Comparison of ENCODE assay signal across 8 mouse cellular contexts in the genomic region with DNA sequence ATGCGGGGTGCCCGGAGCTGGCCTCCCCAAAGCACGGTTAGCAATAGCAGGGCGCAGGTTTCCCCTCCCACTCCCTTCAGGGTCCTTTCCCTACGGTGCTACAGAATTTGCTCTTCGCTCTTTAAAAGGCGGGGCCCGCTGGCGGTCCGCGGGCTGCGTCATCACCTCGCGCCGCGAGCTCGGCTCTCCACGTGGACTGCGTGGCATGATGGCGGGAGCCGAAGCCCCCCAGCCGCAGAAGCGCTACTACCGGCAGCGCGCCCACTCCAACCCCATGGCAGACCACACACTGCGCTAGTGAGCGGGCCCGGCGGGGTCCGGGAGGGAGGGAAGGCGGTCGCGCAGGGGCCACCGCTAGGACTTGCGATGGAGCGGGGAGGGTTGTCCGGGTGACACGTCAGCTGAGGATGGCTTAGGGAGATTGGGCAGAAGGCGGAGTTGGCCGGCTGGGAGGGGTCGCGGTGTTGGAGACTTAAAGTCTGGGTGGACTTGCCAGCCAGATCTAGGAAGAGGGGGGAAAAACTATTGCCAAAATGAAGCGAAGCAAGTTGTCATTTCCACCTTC. TPM values are rescaled to one million over a fixed set of nuclear protein-coding genes. Genes with fewer than 3 reads are reported as not detected.
DNase-seq lines count a peak whose midpoint lies in the region; ATAC-seq lines count a peak whose summit lies in the region.

No protein-coding gene starts in this region.

- 0 out of 2 replicates have a peak overlapping the region, but pooled peaks have one; percentile 66 for H3K27ac ChIP-seq in intestine, embryonic 16.5 days (ENCODE audit: low read length)
- H3K27ac ChIP-seq in midbrain, embryonic 10.5 days (replicated peaks) = peak overlapping the region; percentile 89

- 0 out of 2 replicates have a peak, but pooled peaks cover 3% of the 10 kb centered on the region for H3K36me3 ChIP-seq in intestine, embryonic 16.5 days (ENCODE audit: control insufficient read depth, insufficient read depth, low read length)
- H3K36me3 ChIP-seq in midbrain, embryonic 10.5 days = peaks cover 29% of the 10 kb centered on the region

- H3K4me1 ChIP-seq in intestine, embryonic 16.5 days (ENCODE audit: control insufficient read depth, insufficient read depth, low read length) = peaks cover 7% of the 10 kb centered on the region; the same call in 1 of the 2 replicates
- H3K4me1 ChIP-seq in midbrain, embryonic 10.5 days = peaks cover 32% of the 10 kb centered on the region

- H3K9ac ChIP-seq in intestine, embryonic 16.5 days (ENCODE audit: low read depth, low read length) = peak overlapping the region; percentile 80

- H3K4me2 ChIP-seq in intestine, embryonic 16.5 days (ENCODE audit: low read depth, low read length) = peak overlapping the region; percentile 97

- H3K4me3 ChIP-seq in intestine, embryonic 16.5 days (ENCODE audit: low read length) = peak overlapping the region; percentile 96
- peak overlapping the region; percentile 77 for H3K4me3 ChIP-seq in midbrain, embryonic 10.5 days

- under 1% methylated on average over 44 of the region's 44 CpGs for WGBS in intestine, embryonic 16.5 days
- under 1% methylated on average over 44 of the region's 44 CpGs for WGBS in midbrain, embryonic 10.5 days

- peak; percentile 91 for ATAC-seq in intestine, embryonic 16.5 days

- H3K9me3 ChIP-seq in intestine, embryonic 16.5 days (ENCODE audit: control insufficient read depth, low read length) = no peaks in the 10 kb centered on the region
- H3K9me3 ChIP-seq in midbrain, embryonic 10.5 days (replicated peaks) = no peaks in the 10 kb centered on the region

- intact Hi-C loops in left cerebral cortex, postnatal 36 days (cut with DNase I) = no loop called here

- DNase-seq in adrenal gland, adult 2 months = peak; percentile 92
- DNase-seq in embryo, embryonic 9.5 days (ENCODE audit: extremely low spot score) = peak; percentile 96
- DNase-seq in gastrocnemius, postnatal 4 days (ENCODE audit: low spot score in 2 of 2) = peak; percentile 81 to 93
- DNase-seq in left cerebral cortex, postnatal 36 days (ENCODE audit: low spot score in 2 of 2) = peak; percentile 93
- peak; percentile 93 for DNase-seq in midbrain, embryonic 10.5 days (ENCODE audit: low spot score)
- peak; percentile 84 to 87 for DNase-seq in right cerebral cortex, postnatal 36 days (ENCODE audit: low spot score in 2 of 2)
- peak; percentile 95 for DNase-seq in yolk sac, embryonic 10.5 days (ENCODE audit: low spot score)

- H3K27me3 ChIP-seq in intestine, embryonic 16.5 days (replicated peaks; ENCODE audit: control insufficient read depth, insufficient read depth, low read length) = no peaks in the 10 kb centered on the region
- peaks cover 20% of the 10 kb centered on the region for H3K27me3 ChIP-seq in midbrain, embryonic 10.5 days (ENCODE audit: low read depth, poor library complexity, severe bottlenecking)

RNA-seq across cellular contexts. Expression of gene Eef1akmt3, which starts 0.5 kb away (rescaled TPM):
- under 1 TPM; 0.14 to 0.69 TPM for total RNA-seq in adrenal gland, adult 2 months (2021)
- 0.18 and 0.23 TPM in 2 replicates for polyA plus RNA-seq in adrenal gland, adult 2 months (2012; rRNA removed)
- total RNA-seq in gastrocnemius, postnatal 4 days (2021) = 1 to 10 TPM in 1 of 2 experiments, under 1 TPM in 1; 0.78 to 1.1 TPM
- polyA plus RNA-seq in intestine, embryonic 16.5 days (2015; fragmentation: Nextera tagmentation; extraction: Ambion mirVana) = 0.49 and 0.61 TPM in 2 replicates
- total RNA-seq in left cerebral cortex, postnatal 36 days (2021) = not detected
- 0.19 and 0.26 TPM in 2 replicates for polyA plus RNA-seq in midbrain, embryonic 10.5 days (2016; fragmentation: Nextera tagmentation; extraction: Ambion mirVana)

RNA-seq across cellular contexts. Expression of gene Mettl1, which starts 0.6 kb away (rescaled TPM):
- 10 to 100 TPM; 17.7 to 23.0 TPM for total RNA-seq in adrenal gland, adult 2 months (2021)
- polyA plus RNA-seq in adrenal gland, adult 2 months (2012; rRNA removed) = 18.2 and 23.7 TPM in 2 replicates
- total RNA-seq in gastrocnemius, postnatal 4 days (2021) = 10 to 100 TPM; 18.3 to 18.8 TPM
- 42.4 and 48.3 TPM in 2 replicates for polyA plus RNA-seq in intestine, embryonic 16.5 days (2015; fragmentation: Nextera tagmentation; extraction: Ambion mirVana)
- total RNA-seq in left cerebral cortex, postnatal 36 days (2021) = 10 to 100 TPM in 1 of 2 experiments, 1 to 10 TPM in 1; 9.2 to 10.6 TPM
- polyA plus RNA-seq in midbrain, embryonic 10.5 days (2016; fragmentation: Nextera tagmentation; extraction: Ambion mirVana) = 54.3 and 56.7 TPM in 2 replicates

RNA-seq across cellular contexts. Expression of gene Cyp27b1, which starts 6.2 kb away (rescaled TPM):
- total RNA-seq in adrenal gland, adult 2 months (2021) = under 1 TPM; 0.28 to 0.61 TPM
- polyA plus RNA-seq in adrenal gland, adult 2 months (2012; rRNA removed) = 0.28 and 0.35 TPM in 2 replicates
- under 1 TPM; 0.78 to 0.86 TPM for total RNA-seq in gastrocnemius, postnatal 4 days (2021)
- polyA plus RNA-seq in intestine, embryonic 16.5 days (2015; fragmentation: Nextera tagmentation; extraction: Ambion mirVana) = 0.05 and 0.11 TPM in 2 replicates
- total RNA-seq in left cerebral cortex, postnatal 36 days (2021) = 1 to 10 TPM in 1 of 2 experiments, under 1 TPM in 1; 0.39 to 1.2 TPM
- 0.07 and 0.22 TPM in 2 replicates for polyA plus RNA-seq in midbrain, embryonic 10.5 days (2016; fragmentation: Nextera tagmentation; extraction: Ambion mirVana)

RNA-seq across cellular contexts. Expression of gene Tsfm, which starts 11.2 kb away (rescaled TPM):
- total RNA-seq in adrenal gland, adult 2 months (2021) = 10 to 100 TPM; 42.2 to 67.9 TPM
- 55.0 and 68.9 TPM in 2 replicates for polyA plus RNA-seq in adrenal gland, adult 2 months (2012; rRNA removed)
- 10 to 100 TPM; 29.2 to 38.5 TPM for total RNA-seq in gastrocnemius, postnatal 4 days (2021)
- 85.7 and 100 TPM in 2 replicates for polyA plus RNA-seq in intestine, embryonic 16.5 days (2015; fragmentation: Nextera tagmentation; extraction: Ambion mirVana)
- 10 to 100 TPM; 21.7 to 28.8 TPM for total RNA-seq in left cerebral cortex, postnatal 36 days (2021)
- polyA plus RNA-seq in midbrain, embryonic 10.5 days (2016; fragmentation: Nextera tagmentation; extraction: Ambion mirVana) = 101 and 107 TPM in 2 replicates

RNA-seq across cellular contexts. Expression of gene March9, which starts 18.1 kb away (rescaled TPM):
- total RNA-seq in adrenal gland, adult 2 months (2021) = 10 to 100 TPM in 1 of 2 experiments, 1 to 10 TPM in 1; 5.4 to 12.2 TPM
- 20.1 and 20.6 TPM in 2 replicates for polyA plus RNA-seq in adrenal gland, adult 2 months (2012; rRNA removed)
- 1 to 10 TPM; 1.6 to 1.7 TPM for total RNA-seq in gastrocnemius, postnatal 4 days (2021)
- polyA plus RNA-seq in intestine, embryonic 16.5 days (2015; fragmentation: Nextera tagmentation; extraction: Ambion mirVana) = 0.40 and 0.50 TPM in 2 replicates
- 10 to 100 TPM; 21.5 to 24.9 TPM for total RNA-seq in left cerebral cortex, postnatal 36 days (2021)
- 1.3 and 1.7 TPM in 2 replicates for polyA plus RNA-seq in midbrain, embryonic 10.5 days (2016; fragmentation: Nextera tagmentation; extraction: Ambion mirVana)

Comparison
In these comparisons a context has a peak if more than half of its experiments do, and no peak if none do; other contexts are left out.
1. Peak in every context shown above with its lines: DNase-seq, ATAC-seq, H3K4me3 ChIP-seq and H3K27ac ChIP-seq.